Mouse (Mus musculus) gastrocnemius, postnatal 14 days (tissue): ENCODE measurements around the gene Wdr54. TPM values are rescaled to one million over a fixed set of nuclear protein-coding genes. Genes with fewer than 3 reads are reported as not detected.

ENCODE experiments used
- DNase-seq: peaks from one replicate; pipeline ENCODE4 v3.0.0; 2021; ENCODE audit warnings: mixed read lengths
- intact Hi-C: fragments of 180-260 bp; cut with DNase I; formaldehyde crosslinking; loops from one replicate; pipeline ENCODE4 v1.15.1; 2025; ENCODE audit warnings: low total_unique reads
- long read RNA-seq, 2 experiments: library from polyadenylated mRNA; stranded (forward); transcript quantifications; one replicate each; pipeline ENCODE4 v2.0.0; 2021
- total RNA-seq, 2 experiments: library from RNA; stranded (reverse); gene quantifications; 2 replicates each; pipeline ENCODE4 v1.2.3; 2021

The Wdr54 gene
- 1 to 10 TPM; 1.2 to 2.0 TPM for total RNA-seq
- long read RNA-seq, experiment 1, partial matches to known transcripts, result 0 of 1 reads
- long read RNA-seq, experiment 1, other reads (novel, unspliced or antisense), result 1 of 1 reads
- long read RNA-seq, experiment 2, partial matches to known transcripts, result 0 of 1 reads
- long read RNA-seq, experiment 2, other reads (novel, unspliced or antisense), result 1 of 1 reads

- intact Hi-C loops, result no loop called here
Observed at GRCm38 (mm10) chr6:83156259-83156684, at the start of gene Wdr54, which contains the start of gene 1700003E16Rik. Gene Wdr54, minus strand, starts transcription at chr6:83156397. Gene 1700003E16Rik, plus strand, starts transcription at chr6:83156404.

GRCm38 (mm10) chr6:83205851-83206250, 49.7 kb upstream of the Wdr54 start:
- intact Hi-C loops, result no loop called here
- no peak for DNase-seq

More at GRCm38 (mm10) chr6:83156259-83156684, at the start of gene Wdr54, which contains the start of gene 1700003E16Rik:
- peak; percentile 54 for DNase-seq

GRCm38 (mm10) chr6:83203320-83203719, 47.1 kb upstream of the Wdr54 start:
- intact Hi-C loops, result no loop called here
- no peak for DNase-seq

GRCm38 (mm10) chr6:83197345-83198004, 41.3 kb upstream of the Wdr54 start:
- peak; percentile 47 for DNase-seq
- intact Hi-C loops, result no loop called here

GRCm38 (mm10) chr6:83193571-83193970, 37.4 kb upstream of the Wdr54 start:
- intact Hi-C loops, result no loop called here

GRCm38 (mm10) chr6:83186946-83187345, 30.7 kb upstream of the Wdr54 start:
- no peak for DNase-seq
- intact Hi-C loops, result no loop called here

More at GRCm38 (mm10) chr6:83193571-83193970, 37.4 kb upstream of the Wdr54 start:
- no peak for DNase-seq

GRCm38 (mm10) chr6:83185895-83186861, 30.0 kb upstream of the Wdr54 start:
- intact Hi-C loops, result no loop called here
- peak; percentile 69 for DNase-seq

- no peak for DNase-seq
- intact Hi-C loops, result no loop called here
Observed at GRCm38 (mm10) chr6:83184858-83185435, 28.8 kb upstream of the Wdr54 start.

- no peak for DNase-seq
- intact Hi-C loops, result no loop called here
Observed at GRCm38 (mm10) chr6:83180605-83181004, 24.4 kb upstream of the Wdr54 start.

GRCm38 (mm10) chr6:83179390-83180117, 23.4 kb upstream of the Wdr54 start:
- peak; percentile 59 for DNase-seq
- intact Hi-C loops, result no loop called here

GRCm38 (mm10) chr6:83175996-83176395, 19.8 kb upstream of the Wdr54 start:
- DNase-seq, result peak; percentile 68
- intact Hi-C loops, result no loop called here

GRCm38 (mm10) chr6:83172240-83172920, 16.2 kb upstream of the Wdr54 start:
- intact Hi-C loops, result no loop called here
- no peak for DNase-seq

- intact Hi-C loops, result no loop called here
- DNase-seq, result no peak
Observed at GRCm38 (mm10) chr6:83171063-83171462, 14.9 kb upstream of the Wdr54 start.

GRCm38 (mm10) chr6:83169872-83170271, 13.7 kb upstream of the Wdr54 start:
- no peak for DNase-seq
- intact Hi-C loops, result no loop called here

GRCm38 (mm10) chr6:83166243-83166630, 10.0 kb upstream of the Wdr54 start:
- intact Hi-C loops, result no loop called here
- no peak for DNase-seq

- intact Hi-C loops, result no loop called here
- DNase-seq, result peak; percentile 95
Observed at GRCm38 (mm10) chr6:83165607-83166242, 9.5 kb upstream of the Wdr54 start, which contains the start of gene Dctn1. Gene Dctn1, plus strand, starts transcription at chr6:83165920.

- intact Hi-C loops, result no loop called here
- DNase-seq, result no peak
Observed at GRCm38 (mm10) chr6:83165026-83165606, 8.9 kb upstream of the Wdr54 start.
